Mouse (Mus musculus) hindbrain, embryonic 12.5 days (tissue): ENCODE data around the gene Slc4a2. TPM values are rescaled to one million over a fixed set of nuclear protein-coding genes. Genes with fewer than 3 reads are reported as not detected.

Experiments used
- ATAC-seq: fragments of 200-750 bp; cut with Nextera tagmentation; 2 replicates; pipeline ENCODE4 v1.8.0; 2017; ENCODE audit warnings: moderate TSS enrichment; ENCODE audit not compliant: low FRiP score
- H3K27ac ChIP-seq: fragments of 300-500 bp; sonication (generic); 2 replicates; pipeline ENCODE4 v1.5.1; 2016; ENCODE audit warnings: mild to moderate bottlenecking
- H3K27me3 ChIP-seq: fragments of 300-500 bp; sonication (generic); 2 replicates; pipeline ENCODE4 v1.6.1; 2016; ENCODE audit warnings: mild to moderate bottlenecking
- H3K36me3 ChIP-seq: fragments of 300-500 bp; sonication (generic); 2 replicates; pipeline ENCODE4 v1.6.1; 2016; ENCODE audit warnings: mild to moderate bottlenecking
- H3K4me1 ChIP-seq: fragments of 300-500 bp; sonication (generic); 2 replicates; pipeline ENCODE4 v1.6.1; 2016
- H3K4me2 ChIP-seq: fragments of 300-500 bp; sonication (generic); replicated peaks from 2 replicates; pipeline ENCODE4 v1.6.1; 2016; ENCODE audit warnings: mild to moderate bottlenecking
- H3K4me3 ChIP-seq: fragments of 300-500 bp; sonication (generic); 2 replicates; pipeline ENCODE4 v1.5.1; 2016; ENCODE audit warnings: mild to moderate bottlenecking
- H3K9ac ChIP-seq: fragments of 300-500 bp; sonication (generic); 2 replicates; pipeline ENCODE4 v1.6.1; 2016; ENCODE audit warnings: mild to moderate bottlenecking, moderate library complexity
- H3K9me3 ChIP-seq: fragments of 300-500 bp; sonication (generic); replicated peaks from 2 replicates; pipeline ENCODE4 v1.6.1; 2016; ENCODE audit warnings: mild to moderate bottlenecking
- WGBS: fragments of 180-500 bp; shearing (Covaris S2); methylation state at CpG from one replicate; pipeline ENCODE4 v1.1.7; 2016; 5-methylcytosine and 5-hydroxymethylcytosine counted together
- polyA plus RNA-seq: library from polyadenylated mRNA; unstranded; fragments of >200 nt; fragmentation: Nextera tagmentation; extraction: Ambion mirVana; gene quantifications from 2 replicates; pipeline ENCODE4 v1.2.1, GENCODE M21; 2016

Slc4a2 gene
- polyA plus RNA-seq, 1 experiment from 2014 or later = 38.1 TPM

DNA sequence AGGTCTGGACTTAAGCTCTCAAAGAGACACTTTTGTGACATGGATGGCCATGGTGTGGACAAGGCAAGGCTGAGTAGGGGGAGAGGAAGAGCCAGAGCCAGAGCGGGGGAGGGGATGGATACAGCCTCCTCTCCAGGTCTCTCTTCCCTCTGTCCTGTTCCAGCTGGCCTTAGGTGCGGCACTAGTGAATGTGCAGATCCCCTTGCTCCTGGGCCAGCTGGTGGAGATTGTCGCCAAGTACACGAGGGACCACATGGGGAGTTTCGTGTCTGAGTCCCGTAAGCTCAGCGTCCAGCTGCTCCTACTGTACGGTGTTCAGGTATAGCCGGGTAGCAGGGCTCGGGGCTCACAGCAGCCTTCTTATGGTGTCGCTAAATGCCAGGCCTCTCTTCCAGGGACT, 23.3 kb upstream of the Slc4a2 start:
- no peak overlapping the region for H3K4me3 ChIP-seq
- no peaks in the 10 kb centered on the region for H3K4me1 ChIP-seq
- H3K27me3 ChIP-seq = no peaks in the 10 kb centered on the region
- no peak overlapping the region for H3K9ac ChIP-seq
- H3K4me2 ChIP-seq = no peak overlapping the region
- H3K9me3 ChIP-seq = no peaks in the 10 kb centered on the region
- WGBS = 87% methylated on average over 11 of the region's 11 CpGs
- ATAC-seq = no peak
- H3K36me3 ChIP-seq = peaks cover 42% of the 10 kb centered on the region
- H3K27ac ChIP-seq = no peak overlapping the region

DNA sequence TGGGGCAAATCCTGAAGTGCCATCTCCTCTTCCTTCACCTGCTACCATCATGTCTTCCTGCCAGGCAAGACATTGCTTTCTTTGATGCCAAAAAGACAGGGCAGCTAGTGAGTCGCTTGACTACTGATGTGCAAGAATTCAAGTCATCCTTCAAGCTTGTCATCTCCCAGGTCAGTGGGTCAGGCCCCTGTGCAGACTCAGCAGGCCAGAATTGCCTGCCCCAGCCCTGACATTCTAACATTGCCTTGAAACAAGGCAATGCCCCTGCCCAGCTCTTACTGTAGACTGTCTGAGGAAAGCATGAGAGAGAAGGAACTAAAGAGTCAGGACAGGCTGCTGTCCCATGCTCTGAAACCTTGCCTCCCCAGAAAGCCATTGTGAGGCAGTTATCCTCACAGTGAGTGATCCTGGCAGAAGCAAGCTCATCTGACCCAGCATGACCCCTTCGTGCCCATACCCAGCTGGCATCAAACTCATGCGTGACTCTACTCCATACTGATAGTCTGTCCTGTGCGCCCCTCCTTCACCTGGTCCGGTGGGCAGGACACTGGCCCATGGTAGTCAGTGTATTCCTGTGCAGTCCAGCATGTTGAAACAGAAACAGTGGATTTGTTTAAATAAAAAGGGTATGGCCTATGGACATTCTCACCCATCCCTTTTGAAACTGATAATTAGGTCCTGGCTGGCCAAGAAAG, 22.6 kb upstream of the Slc4a2 start:
- H3K4me2 ChIP-seq = no peak overlapping the region
- no peak overlapping the region for H3K27ac ChIP-seq
- no peak for ATAC-seq
- no peak overlapping the region for H3K9ac ChIP-seq
- peaks cover 46% of the 10 kb centered on the region for H3K36me3 ChIP-seq
- H3K4me3 ChIP-seq = no peak overlapping the region
- no peaks in the 10 kb centered on the region for H3K27me3 ChIP-seq
- no peaks in the 10 kb centered on the region for H3K4me1 ChIP-seq
- H3K9me3 ChIP-seq = no peaks in the 10 kb centered on the region
- 95% methylated on average over 5 of the region's 5 CpGs for WGBS

DNA sequence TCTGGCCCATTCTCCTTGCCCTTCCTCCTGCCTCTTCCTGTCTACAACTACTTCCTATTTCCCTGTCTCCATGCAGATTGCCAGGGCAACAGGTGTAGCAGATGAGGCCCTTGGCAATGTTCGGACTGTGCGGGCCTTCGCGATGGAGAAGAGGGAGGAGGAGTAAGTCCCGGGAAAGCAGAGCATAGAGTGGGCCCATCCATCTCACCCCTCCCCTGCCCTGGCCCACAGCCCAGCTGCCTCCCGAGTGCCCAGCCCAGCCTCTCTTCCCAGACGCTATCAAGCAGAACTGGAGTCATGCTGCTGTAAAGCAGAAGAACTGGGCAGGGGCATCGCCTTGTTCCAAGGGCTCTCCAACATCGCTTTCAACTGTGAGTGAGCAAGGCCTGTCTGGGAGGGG, 21.7 kb upstream of the Slc4a2 start:
- Histone ChIP-seq H3K27me3 (no peaks in the 10 kb centered on the region), H3K4me3 (no peak overlapping the region), H3K9me3 (no peaks in the 10 kb centered on the region), H3K27ac (no peak overlapping the region), H3K4me1 (no peaks in the 10 kb centered on the region), H3K9ac (no peak overlapping the region), H3K36me3 (peaks cover 54% of the 10 kb centered on the region), H3K4me2 (no peak overlapping the region)
- no peak for ATAC-seq
- WGBS = 75% methylated on average over 9 of the region's 9 CpGs

DNA sequence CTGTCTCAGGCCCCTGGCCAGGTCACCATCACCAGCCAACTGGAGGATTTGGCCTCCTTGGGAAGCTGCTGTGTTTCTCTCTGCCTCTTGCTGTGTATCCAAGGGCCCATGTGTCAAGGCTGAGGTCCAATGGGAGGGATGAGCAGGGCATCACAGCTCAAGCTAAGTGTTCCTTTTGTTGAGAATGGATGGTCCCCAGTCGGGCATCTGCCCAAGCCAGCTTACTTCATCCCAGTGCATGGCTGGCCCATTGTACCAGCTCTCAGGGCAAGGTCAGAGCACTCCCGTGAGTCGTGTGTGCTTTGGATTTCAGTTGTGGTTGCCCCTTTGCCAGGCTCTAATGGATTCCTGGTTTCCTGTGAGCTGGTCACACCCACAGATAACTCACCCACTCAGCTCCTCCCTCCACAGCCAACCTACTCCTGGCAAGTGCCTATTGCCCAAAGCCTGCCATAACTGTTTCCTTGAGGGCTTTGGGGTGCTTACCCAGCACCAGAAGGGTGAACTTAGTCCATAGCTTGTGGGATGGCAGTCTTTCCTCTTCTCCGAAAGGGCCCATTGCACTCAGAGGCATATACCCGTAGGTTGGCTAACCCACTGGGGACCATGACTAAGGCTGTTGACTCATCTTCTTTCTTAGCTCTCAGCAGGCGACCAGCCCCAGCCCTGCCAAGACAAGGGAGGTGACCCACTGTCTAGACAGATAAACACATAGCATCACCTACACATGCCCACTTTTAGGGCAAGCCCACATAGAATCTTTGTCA, 18.9 kb upstream of the Slc4a2 start:
- Histone ChIP-seq H3K4me3 (no peak overlapping the region), H3K4me2 (no peak overlapping the region), H3K9ac (no peak overlapping the region), H3K27ac (no peak overlapping the region), H3K9me3 (no peaks in the 10 kb centered on the region), H3K27me3 (no peaks in the 10 kb centered on the region), H3K36me3 (peaks cover 68% of the 10 kb centered on the region), H3K4me1 (no peaks in the 10 kb centered on the region)
- no peak for ATAC-seq
- 74% methylated on average over 6 of the region's 6 CpGs for WGBS

DNA sequence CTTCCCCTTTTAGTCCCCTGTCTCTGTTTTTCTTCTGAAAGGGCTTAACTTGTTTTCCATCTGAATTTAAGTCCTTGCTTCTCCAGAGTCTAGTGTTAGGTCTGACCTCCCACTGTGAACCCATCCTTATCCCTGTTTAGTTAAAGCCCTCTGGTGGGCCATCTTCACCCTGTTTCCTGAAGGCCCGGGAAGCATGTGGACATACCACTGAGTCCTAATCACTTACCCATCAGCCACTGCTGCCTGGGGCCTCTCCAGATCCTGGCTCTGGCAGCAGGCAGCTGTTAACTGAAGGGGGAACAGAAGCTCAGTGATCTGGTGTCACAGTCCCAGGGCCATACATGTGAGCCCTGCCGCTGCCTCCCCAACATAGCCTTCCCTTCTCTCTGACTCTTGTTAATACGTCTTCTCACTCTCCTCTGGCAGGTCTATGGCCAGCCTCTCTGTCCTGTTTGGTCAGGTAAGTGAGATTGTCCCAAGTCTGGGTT, 18.2 kb upstream of the Slc4a2 start:
- ATAC-seq = no peak
- no peak overlapping the region for H3K9ac ChIP-seq
- no peaks in the 10 kb centered on the region for H3K27me3 ChIP-seq
- H3K27ac ChIP-seq = no peak overlapping the region
- 73% methylated on average over 3 of the region's 3 CpGs for WGBS
- no peak overlapping the region for H3K4me2 ChIP-seq
- H3K4me3 ChIP-seq = no peak overlapping the region
- no peaks in the 10 kb centered on the region for H3K4me1 ChIP-seq
- H3K9me3 ChIP-seq = no peaks in the 10 kb centered on the region
- peaks cover 63% of the 10 kb centered on the region for H3K36me3 ChIP-seq

DNA sequence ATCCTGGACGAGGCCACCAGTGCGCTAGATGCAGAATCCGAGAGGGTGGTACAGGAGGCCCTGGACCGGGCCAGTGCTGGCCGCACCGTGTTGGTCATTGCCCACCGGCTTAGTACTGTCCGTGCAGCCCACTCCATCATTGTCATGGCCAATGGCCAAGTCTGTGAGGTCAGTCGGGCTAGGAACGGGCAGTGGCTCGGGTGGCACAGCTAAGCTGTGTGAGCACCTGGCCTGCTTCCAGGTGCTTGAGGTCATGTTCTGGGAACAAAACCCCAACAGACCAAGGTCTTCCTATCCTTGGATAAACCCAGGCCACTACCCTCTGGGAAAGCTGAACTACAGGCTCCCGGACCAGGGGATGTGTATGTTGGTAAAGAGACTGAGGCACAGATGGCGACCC, 15.0 kb upstream of the Slc4a2 start:
- ATAC-seq = no peak
- Histone ChIP-seq H3K9ac (no peak overlapping the region), H3K4me1 (peaks cover 7% of the 10 kb centered on the region), H3K9me3 (no peaks in the 10 kb centered on the region), H3K27ac (no peak overlapping the region), H3K36me3 (peaks cover 34% of the 10 kb centered on the region), H3K27me3 (peaks cover under 1% of the 10 kb centered on the region; the same call in 1 of the 2 replicates), H3K4me2 (no peak overlapping the region), H3K4me3 (no peak overlapping the region)
- WGBS = 95% methylated on average over 13 of the region's 13 CpGs

DNA sequence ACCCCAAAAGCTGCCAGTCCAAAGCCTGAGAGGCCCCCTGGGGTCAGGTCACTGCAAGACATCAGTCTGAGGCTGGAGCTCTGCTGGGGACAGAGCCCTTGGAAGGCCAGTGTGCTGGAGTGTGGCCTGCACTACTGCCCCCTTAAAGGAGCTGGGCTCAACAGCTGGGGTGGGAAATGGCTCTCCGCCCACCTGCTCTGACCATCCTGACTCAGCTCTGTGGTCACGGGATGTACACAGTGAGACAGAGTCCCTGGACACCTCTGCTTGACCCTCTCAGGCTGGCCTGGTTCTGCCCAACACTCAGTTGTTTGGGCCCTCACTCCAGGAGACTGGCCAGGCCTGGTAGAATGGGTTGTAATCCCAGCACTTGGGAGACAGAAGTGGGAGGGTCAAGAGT, 14.2 kb upstream of the Slc4a2 start:
- Histone ChIP-seq H3K27ac (no peak overlapping the region), H3K27me3 (peaks cover 3% of the 10 kb centered on the region; the same call in 1 of the 2 replicates), H3K9me3 (no peaks in the 10 kb centered on the region), H3K9ac (no peak overlapping the region), H3K4me1 (peaks cover 11% of the 10 kb centered on the region), H3K4me3 (no peak overlapping the region), H3K4me2 (no peak overlapping the region), H3K36me3 (peaks cover 29% of the 10 kb centered on the region)
- 79% methylated on average over 2 of the region's 2 CpGs for WGBS
- no peak for ATAC-seq

DNA sequence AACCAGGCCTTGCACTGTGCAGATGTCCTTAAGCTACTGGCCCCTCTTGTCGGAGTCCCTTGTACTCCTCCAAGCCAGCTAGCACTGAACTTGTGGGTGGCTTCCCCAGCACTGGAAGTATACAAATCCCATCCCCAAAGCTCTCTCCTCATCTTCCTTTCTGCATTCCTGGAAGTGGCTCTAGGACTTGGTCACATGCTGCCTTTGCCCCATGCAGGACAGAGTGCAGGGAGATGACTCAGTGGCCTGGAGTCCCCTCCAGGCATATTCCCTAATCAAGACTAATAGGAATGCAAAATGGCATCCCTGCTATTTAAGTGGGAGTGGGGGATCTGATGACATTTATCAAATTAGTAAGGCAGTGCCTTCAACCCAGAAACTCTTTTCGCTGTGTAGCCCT, 11.6 kb upstream of the Slc4a2 start:
- peaks cover 3% of the 10 kb centered on the region; the same call in 1 of the 2 replicates for H3K27me3 ChIP-seq
- H3K27ac ChIP-seq = no peak overlapping the region
- H3K9me3 ChIP-seq = no peaks in the 10 kb centered on the region
- H3K4me3 ChIP-seq = no peak overlapping the region
- no peak overlapping the region for H3K4me2 ChIP-seq
- H3K9ac ChIP-seq = no peak overlapping the region
- no peak for ATAC-seq
- peaks cover 20% of the 10 kb centered on the region for H3K4me1 ChIP-seq
- peaks cover 13% of the 10 kb centered on the region for H3K36me3 ChIP-seq
- WGBS = 89% methylated on average over 2 of the region's 2 CpGs

DNA sequence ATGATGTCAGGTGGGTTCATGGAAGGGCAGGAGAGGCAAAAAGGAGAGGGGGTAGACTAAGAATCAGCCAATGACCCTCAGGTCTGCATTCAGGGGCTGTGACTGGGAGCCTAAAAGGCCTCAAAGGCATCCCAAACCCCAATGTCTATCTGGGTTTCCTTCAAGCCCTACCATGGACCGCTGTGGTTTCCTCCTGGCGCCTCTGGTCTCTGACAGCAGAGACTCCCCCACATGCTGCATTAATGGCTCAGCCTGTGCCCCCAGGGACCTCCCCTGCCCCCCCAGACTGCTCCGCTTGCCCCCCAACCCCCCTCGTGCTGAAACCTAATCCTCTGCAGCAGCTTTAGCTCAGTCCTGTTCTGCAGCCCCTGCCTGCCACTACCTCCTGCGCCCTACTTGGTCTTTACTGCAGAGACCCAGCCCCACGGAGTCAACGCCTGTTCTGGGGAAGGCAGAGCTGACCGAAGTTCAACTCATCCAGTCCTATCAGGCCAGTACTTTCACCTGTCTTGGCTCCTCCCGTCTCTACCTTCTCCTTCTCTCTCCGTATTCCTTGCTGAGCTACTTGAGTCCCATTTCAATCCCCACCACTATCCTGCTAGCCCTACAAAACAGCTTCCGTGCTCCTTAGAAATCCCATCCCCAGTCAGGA, 10.5 kb upstream of the Slc4a2 start, which contains the start of gene Asic3:
Gene Asic3, plus strand, starts transcription at position 351 of the 652 bp plus-strand sequence.
- H3K4me2 ChIP-seq = no peak within 1 kb of the TSS
- WGBS = 46% methylated on average over 11 of the region's 11 CpGs
- no peak for ATAC-seq
- 0 out of 2 replicates have a peak, but pooled peaks cover 3% of the 10 kb centered on the region for H3K36me3 ChIP-seq
- 0 out of 2 replicates have a peak within 1 kb of the TSS, but pooled peaks have one; percentile 55 for H3K27ac ChIP-seq
- peaks cover 20% of the 10 kb centered on the region for H3K4me1 ChIP-seq
- peak within 1 kb of the TSS; percentile 29; the same call in 1 of the 2 replicates for H3K9ac ChIP-seq
- H3K9me3 ChIP-seq = no peaks in the 10 kb centered on the region
- H3K4me3 ChIP-seq = no peak within 1 kb of the TSS
- H3K27me3 ChIP-seq = peaks cover 3% of the 10 kb centered on the region; the same call in 1 of the 2 replicates

DNA sequence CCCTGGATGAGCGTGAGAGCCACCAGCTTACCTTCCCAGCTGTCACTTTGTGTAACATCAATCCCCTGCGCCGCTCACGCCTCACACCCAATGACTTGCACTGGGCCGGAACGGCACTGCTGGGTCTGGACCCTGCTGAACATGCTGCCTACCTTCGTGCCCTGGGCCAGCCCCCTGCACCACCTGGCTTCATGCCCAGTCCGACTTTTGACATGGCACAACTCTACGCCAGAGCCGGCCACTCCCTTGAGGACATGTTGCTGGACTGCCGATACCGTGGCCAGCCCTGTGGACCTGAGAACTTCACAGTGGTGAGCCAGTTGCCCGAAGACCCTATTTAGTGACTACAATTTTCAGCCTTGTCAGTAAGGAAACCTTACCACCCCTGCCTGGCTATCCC, 9.7 kb upstream of the Slc4a2 start:
- Histone ChIP-seq H3K4me1 (peaks cover 20% of the 10 kb centered on the region), H3K9me3 (no peaks in the 10 kb centered on the region), H3K27me3 (peaks cover 3% of the 10 kb centered on the region; the same call in 1 of the 2 replicates), H3K36me3 (peaks cover 3% of the 10 kb centered on the region), H3K27ac (0 out of 2 replicates have a peak overlapping the region, but pooled peaks have one; percentile 55), H3K9ac (0 out of 2 replicates have a peak overlapping the region, but pooled peaks have one; percentile 4), H3K4me3 (no peak overlapping the region), H3K4me2 (no peak overlapping the region)
- WGBS = 83% methylated on average over 13 of the region's 13 CpGs
- no peak for ATAC-seq

DNA sequence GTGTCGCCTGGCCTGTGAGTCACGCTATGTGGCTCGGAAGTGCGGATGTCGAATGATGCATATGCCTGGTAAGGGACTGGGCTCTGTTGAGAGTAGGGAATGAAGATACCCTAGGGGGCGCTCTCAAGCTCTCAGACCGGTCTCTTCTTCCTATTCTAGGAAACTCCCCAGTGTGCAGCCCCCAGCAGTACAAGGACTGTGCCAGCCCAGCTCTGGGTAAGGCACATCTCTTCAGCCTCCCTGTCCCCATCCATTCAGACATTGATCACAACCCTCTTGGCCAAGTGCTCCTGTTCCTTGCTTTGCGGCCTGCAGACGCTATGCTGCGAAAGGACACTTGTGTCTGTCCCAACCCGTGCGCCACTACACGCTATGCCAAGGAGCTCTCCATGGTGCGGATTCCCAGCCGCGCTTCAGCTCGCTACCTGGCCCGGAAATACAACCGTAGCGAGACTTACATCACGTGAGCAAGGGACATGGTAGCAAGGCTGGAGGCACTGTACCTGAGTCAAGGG, 7.4 kb upstream of the Slc4a2 start:
- Histone ChIP-seq H3K9me3 (no peaks in the 10 kb centered on the region), H3K27me3 (peaks cover 3% of the 10 kb centered on the region; the same call in 1 of the 2 replicates), H3K27ac (no peak overlapping the region), H3K9ac (peak overlapping the region; percentile 19; the same call in 1 of the 2 replicates), H3K36me3 (peaks cover 25% of the 10 kb centered on the region), H3K4me1 (peaks cover 20% of the 10 kb centered on the region), H3K4me3 (no peak overlapping the region), H3K4me2 (peak overlapping the region; percentile 24; the same call in 1 of the 2 replicates)
- WGBS = 3% methylated on average over 21 of the region's 21 CpGs
- ATAC-seq = peak; percentile 68

DNA sequence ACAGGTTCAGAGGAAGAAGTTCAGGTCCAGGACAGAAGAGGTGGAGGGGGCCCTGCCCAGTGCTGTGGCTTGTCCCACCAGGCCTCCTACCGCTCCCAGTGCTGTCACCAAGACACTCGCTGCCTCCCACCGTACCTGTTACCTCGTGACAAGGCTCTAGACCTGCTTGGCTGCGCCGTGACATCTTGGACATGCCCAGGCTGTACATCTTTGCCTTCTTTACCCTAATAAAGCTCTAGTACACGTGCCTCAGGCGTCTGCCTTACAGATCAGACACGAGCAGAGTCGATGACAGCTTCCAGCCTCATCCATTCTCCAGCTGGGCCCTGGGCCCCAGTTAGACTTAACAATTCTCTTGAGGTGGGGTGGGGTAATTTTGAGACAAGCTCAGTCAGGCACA, 6.0 kb upstream of the Slc4a2 start:
- Histone ChIP-seq H3K9me3 (no peaks in the 10 kb centered on the region), H3K4me3 (no peak overlapping the region), H3K27ac (no peak overlapping the region), H3K27me3 (peaks cover 3% of the 10 kb centered on the region; the same call in 1 of the 2 replicates), H3K36me3 (peaks cover 25% of the 10 kb centered on the region), H3K9ac (no peak overlapping the region), H3K4me2 (no peak overlapping the region), H3K4me1 (peaks cover 29% of the 10 kb centered on the region)
- WGBS = 94% methylated on average over 10 of the region's 10 CpGs
- ATAC-seq = no peak
